ENCODE assay signal across 8 mouse cellular contexts in the genomic region with DNA sequence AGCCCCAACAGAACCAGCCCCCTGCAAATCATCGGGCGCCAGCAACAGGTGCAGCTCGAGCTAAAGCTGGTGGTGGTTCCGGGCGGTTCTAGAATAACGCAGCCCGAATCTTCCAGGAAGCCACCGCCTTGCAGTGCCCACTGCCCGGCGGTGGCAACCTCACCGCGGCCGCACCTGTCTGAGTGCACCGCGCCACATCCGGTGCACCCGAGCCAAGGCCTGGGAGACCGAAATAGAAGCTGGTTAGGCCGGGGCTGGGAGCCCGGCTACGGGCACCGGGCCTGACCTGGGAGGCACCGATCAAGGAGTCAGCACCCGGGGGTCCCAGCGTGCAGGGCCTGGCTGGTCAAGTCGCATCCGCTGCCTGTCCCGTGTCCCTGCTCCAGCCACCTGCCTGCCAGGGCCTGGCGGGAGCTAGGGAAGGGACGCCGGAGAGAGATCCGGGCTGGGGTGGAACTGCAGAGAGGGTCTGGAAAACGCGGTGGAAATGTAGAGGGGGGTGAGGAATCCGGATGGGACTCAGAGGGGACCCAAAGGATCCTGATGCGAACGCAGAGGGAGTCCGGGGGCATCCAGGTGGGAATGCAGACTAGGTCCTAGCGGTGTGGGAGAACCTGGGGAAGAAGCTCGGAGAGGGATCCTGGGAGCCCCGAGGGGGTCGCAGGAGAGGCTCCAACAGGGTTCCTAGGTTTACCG. TPM values are rescaled to one million over a fixed set of nuclear protein-coding genes. Genes with fewer than 3 reads are reported as not detected.
A peak's percentile ranks its signal among the peaks of the same experiment; 100 is the strongest.
DNase-seq lines count a peak whose midpoint lies in the region; ATAC-seq and TF ChIP-seq lines count a peak whose summit lies in the region.

No protein-coding gene starts in this region.

- no peak for TF ChIP-seq CTCF in bone marrow macrophage, adult 2 months (IDR thresholded peaks at IDR 0.05; ENCODE audit: low read depth, low read length)

- WGBS in forebrain, embryonic 12.5 days, result 2% methylated on average over 43 of the region's 43 CpGs
- WGBS in limb, embryonic 13.5 days, result 3% methylated on average over 43 of the region's 43 CpGs
- 2% methylated on average over 39 of the region's 43 CpGs for WGBS in midbrain, embryonic 12.5 days

- peak; percentile 55 for ATAC-seq in forebrain, embryonic 12.5 days (ENCODE audit: low FRiP score)
- peak; percentile 70 to 80 for ATAC-seq in hematopoietic stem cell, adult 5-6 weeks (replicated peaks in 1 of 2; ENCODE audit: insufficient read depth in 1 of 2, low FRiP score in 2 of 2, low TSS enrichment in 1 of 2, low read depth in 1 of 2, poor library complexity in 2 of 2, severe bottlenecking in 2 of 2)
- peak; percentile 21; the same call in 1 of the 2 replicates for ATAC-seq in limb, embryonic 13.5 days (ENCODE audit: low FRiP score, low read depth)
- ATAC-seq in midbrain, embryonic 12.5 days (ENCODE audit: low FRiP score, low read depth), result peak; percentile 52

- peak overlapping the region; percentile 92 for H3K4me2 ChIP-seq in forebrain, embryonic 12.5 days
- peak overlapping the region; percentile 96 for H3K4me2 ChIP-seq in limb, embryonic 13.5 days (replicated peaks)
- peak overlapping the region; percentile 97 for H3K4me2 ChIP-seq in midbrain, embryonic 12.5 days (replicated peaks)

- H3K4me3 ChIP-seq in bone marrow macrophage, adult 2 months (ENCODE audit: insufficient read depth, low read length), result peak overlapping the region; percentile 71
- peak overlapping the region; percentile 84 for H3K4me3 ChIP-seq in forebrain, embryonic 12.5 days (replicated peaks)
- H3K4me3 ChIP-seq in limb, embryonic 13.5 days, result peak overlapping the region; percentile 82
- peak overlapping the region; percentile 86 for H3K4me3 ChIP-seq in midbrain, embryonic 12.5 days

- no peak overlapping the region for H3K27ac ChIP-seq in bone marrow macrophage, adult 2 months (ENCODE audit: insufficient read depth, low read depth, low read length)
- H3K27ac ChIP-seq in forebrain, embryonic 12.5 days, result no peak overlapping the region
- no peak overlapping the region for H3K27ac ChIP-seq in limb, embryonic 13.5 days
- H3K27ac ChIP-seq in midbrain, embryonic 12.5 days (replicated peaks), result no peak overlapping the region

- TF ChIP-seq POLR2A in bone marrow macrophage, adult 2 months (IDR thresholded peaks at IDR 0.05; ENCODE audit: borderline replicate concordance, low read depth, low read length), result no peak

- H3K9ac ChIP-seq in forebrain, embryonic 12.5 days, result peak overlapping the region; percentile 82
- peak overlapping the region; percentile 74 for H3K9ac ChIP-seq in limb, embryonic 13.5 days
- peak overlapping the region; percentile 77 for H3K9ac ChIP-seq in midbrain, embryonic 12.5 days (replicated peaks)

- H3K27me3 ChIP-seq in forebrain, embryonic 12.5 days, result peaks cover 44% of the 10 kb centered on the region
- H3K27me3 ChIP-seq in limb, embryonic 13.5 days, result peaks cover 23% of the 10 kb centered on the region
- H3K27me3 ChIP-seq in midbrain, embryonic 12.5 days, result peaks cover 40% of the 10 kb centered on the region
- H3K27me3 ChIP-seq in splenic B cell, adult 2 months (ENCODE audit: control insufficient read depth, insufficient read depth, low read length, poor library complexity, severe bottlenecking), result no peaks in the 10 kb centered on the region

- H3K36me3 ChIP-seq in forebrain, embryonic 12.5 days (replicated peaks), result no peaks in the 10 kb centered on the region
- no peaks in the 10 kb centered on the region for H3K36me3 ChIP-seq in limb, embryonic 13.5 days
- no peaks in the 10 kb centered on the region for H3K36me3 ChIP-seq in midbrain, embryonic 12.5 days
- H3K36me3 ChIP-seq in splenic B cell, adult 2 months (ENCODE audit: control insufficient read depth, insufficient read depth, low read length, poor library complexity, severe bottlenecking), result no peaks in the 10 kb centered on the region

- H3K4me1 ChIP-seq in bone marrow macrophage, adult 2 months (ENCODE audit: control insufficient read depth, insufficient read depth, low read length), result peaks cover 7% of the 10 kb centered on the region
- H3K4me1 ChIP-seq in forebrain, embryonic 12.5 days, result peaks cover 18% of the 10 kb centered on the region
- H3K4me1 ChIP-seq in limb, embryonic 13.5 days, result peaks cover 14% of the 10 kb centered on the region
- H3K4me1 ChIP-seq in midbrain, embryonic 12.5 days, result peaks cover 19% of the 10 kb centered on the region

- DNase-seq in embryo, embryonic 10.5 days (ENCODE audit: low spot score), result peak; percentile 42
- DNase-seq in embryo, embryonic 10 days (ENCODE audit: low spot score), result no peak
- DNase-seq in splenic B cell, adult 2 months (ENCODE audit: low read depth, low spot score), result peak; percentile 72

- H3K9me3 ChIP-seq in forebrain, embryonic 12.5 days, result no peaks in the 10 kb centered on the region
- no peaks in the 10 kb centered on the region for H3K9me3 ChIP-seq in limb, embryonic 13.5 days
- no peaks in the 10 kb centered on the region for H3K9me3 ChIP-seq in midbrain, embryonic 12.5 days

RNA-seq across cellular contexts. Expression of gene Sema4d, which starts 0.7 kb away (rescaled TPM):
- polyA plus RNA-seq in bone marrow macrophage, adult 2 months (2012; ENCODE audit: insufficient read depth, insufficient read length, missing spikeins), result 181 and 193 TPM in 2 replicates
- 8.2 and 11.4 TPM in 2 replicates for polyA plus RNA-seq in forebrain, embryonic 12.5 days (2016; fragmentation: Nextera tagmentation; extraction: Ambion mirVana)
- total RNA-seq in hematopoietic stem cell, adult 5-6 weeks (2017), result 16.9 and 26.5 TPM in 2 replicates
- polyA plus RNA-seq in limb, embryonic 13.5 days (2015; fragmentation: Nextera tagmentation; extraction: Ambion mirVana), result 4.4 and 5.8 TPM in 2 replicates
- polyA plus RNA-seq in midbrain, embryonic 12.5 days (2016; fragmentation: Nextera tagmentation; extraction: Ambion mirVana), result 4.9 and 6.6 TPM in 2 replicates

RNA-seq across cellular contexts. Expression of gene Gadd45g, which starts 53.6 kb away (rescaled TPM):
- polyA plus RNA-seq in bone marrow macrophage, adult 2 months (2012; ENCODE audit: insufficient read depth, insufficient read length, missing spikeins), result 5.1 and 5.5 TPM in 2 replicates
- 211 and 218 TPM in 2 replicates for polyA plus RNA-seq in forebrain, embryonic 12.5 days (2016; fragmentation: Nextera tagmentation; extraction: Ambion mirVana)
- 5.4 and 11.3 TPM in 2 replicates for total RNA-seq in hematopoietic stem cell, adult 5-6 weeks (2017)
- polyA plus RNA-seq in limb, embryonic 13.5 days (2015; fragmentation: Nextera tagmentation; extraction: Ambion mirVana), result 47.3 and 49.5 TPM in 2 replicates
- 333 and 354 TPM in 2 replicates for polyA plus RNA-seq in midbrain, embryonic 12.5 days (2016; fragmentation: Nextera tagmentation; extraction: Ambion mirVana)

Comparison
In these comparisons a context has a peak if more than half of its experiments do, and no peak if none do; other contexts are left out.
1. ATAC-seq: peak in every context shown above with its lines; median percentile 75 in hematopoietic stem cell, adult 5-6 weeks; 55 in forebrain, embryonic 12.5 days; 52 in midbrain, embryonic 12.5 days; 21 in limb, embryonic 13.5 days.
2. RNA of gene Sema4d, which starts 0.7 kb away (polyA plus RNA-seq): 181 to 193 TPM in bone marrow macrophage, adult 2 months; 8.2 to 11.4 TPM in forebrain, embryonic 12.5 days, 4.4 to 5.8 TPM in limb, embryonic 13.5 days and 4.9 to 6.6 TPM in midbrain, embryonic 12.5 days; every median in the first group is over 10 times any median in the second.
3. Peak in every context shown above with its lines, with median percentiles within 50 percentile points of each other: H3K4me3 ChIP-seq, H3K4me2 ChIP-seq and H3K9ac ChIP-seq.